Mouse (Mus musculus) G1E-ER4 (cell line): ENCODE measurements at regions not wholly inside any gene's neighbourhood (a gene's known extent, or its start where the extent isn't known, plus 50 kb on each side); places are given as distances from the start of the nearest gene placed in this dataset.

Experiments
- GATA1 ChIP-seq: IDR thresholded peaks from one replicate; pipeline ENCODE4 v1.8.0; 2012; ENCODE audit warnings: low read length, inconsistent platforms

GRCm38 (mm10) chr7:73618758-73619416, 77.3 kb upstream of the Chd2 start:
- TF ChIP-seq GATA1 = no peak

GRCm38 (mm10) chr7:73617910-73618757, 76.5 kb upstream of the Chd2 start:
- no peak for TF ChIP-seq GATA1

GRCm38 (mm10) chr7:73616971-73617906, 75.6 kb upstream of the Chd2 start:
- TF ChIP-seq GATA1 = no peak

GRCm38 (mm10) chr7:73616015-73616414, 74.4 kb upstream of the Chd2 start:
- TF ChIP-seq GATA1 = no peak

- no peak for TF ChIP-seq GATA1
Observed at GRCm38 (mm10) chr7:73614840-73615555, 73.4 kb upstream of the Chd2 start.

- TF ChIP-seq GATA1 = no peak
Observed at GRCm38 (mm10) chr7:73614341-73614740, 72.7 kb upstream of the Chd2 start.

GRCm38 (mm10) chr7:73612752-73613092, 71.1 kb upstream of the Chd2 start:
- TF ChIP-seq GATA1 = no peak

GRCm38 (mm10) chr7:73611866-73612751, 70.5 kb upstream of the Chd2 start:
- no peak for TF ChIP-seq GATA1

GRCm38 (mm10) chr7:73608804-73609275, 67.2 kb upstream of the Chd2 start:
- TF ChIP-seq GATA1 = no peak

- no peak for TF ChIP-seq GATA1
Observed at GRCm38 (mm10) chr7:73608070-73608803, 66.6 kb upstream of the Chd2 start.

GRCm38 (mm10) chr7:73607450-73608005, 65.9 kb upstream of the Chd2 start:
- TF ChIP-seq GATA1 = peak; percentile 47

GRCm38 (mm10) chr7:73606677-73607449, 65.2 kb upstream of the Chd2 start:
- TF ChIP-seq GATA1 = no peak

GRCm38 (mm10) chr7:73604597-73604996, 63.0 kb upstream of the Chd2 start:
- TF ChIP-seq GATA1 = no peak
